Mouse (Mus musculus): ENCODE results near the gene Morc1. TPM values are rescaled to one million over a fixed set of nuclear protein-coding genes. Genes with fewer than 3 reads are reported as not detected.
A peak's percentile ranks its signal among the peaks of the same experiment; 100 is the strongest.

Morc1 gene
- polyA plus RNA-seq, 1 experiment from 2014 or later: 0.16 TPM

DNA sequence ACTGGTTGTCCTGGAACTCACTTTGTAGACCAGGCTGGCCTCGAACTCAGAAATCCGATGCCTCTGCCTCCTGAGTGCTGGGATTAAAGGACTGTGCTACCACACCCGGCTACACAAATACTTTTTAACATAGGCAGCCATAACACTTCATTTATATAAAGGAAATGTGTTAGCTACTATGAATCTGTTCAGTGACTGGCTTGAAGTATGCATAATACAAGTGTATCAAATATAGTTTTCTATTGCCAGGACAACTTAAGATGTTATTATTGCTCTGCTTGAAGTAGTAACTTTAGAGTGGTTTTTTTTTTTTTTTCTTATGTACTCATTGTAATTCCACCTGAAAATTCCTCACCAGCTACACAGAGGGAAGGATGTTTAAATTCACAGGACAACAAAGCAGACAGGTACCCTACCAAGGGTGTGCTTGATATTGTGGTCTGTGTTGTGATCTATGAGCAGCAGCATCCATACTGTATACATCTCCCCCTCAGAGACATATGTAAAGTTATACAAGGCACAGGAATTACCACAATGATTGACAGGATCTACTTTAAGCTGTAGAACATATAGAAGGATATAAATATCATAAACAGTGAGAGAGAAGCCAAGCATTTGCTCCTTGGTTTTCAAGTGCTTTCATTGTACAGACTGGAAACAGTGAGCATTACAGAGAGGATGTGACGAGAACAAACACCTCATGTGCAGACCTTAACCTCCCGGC lies 85.9 kb downstream of the Morc1 start:
- Histone ChIP-seq H3K36me3 (no peaks in the 10 kb centered on the region), H3K4me3 (no peak overlapping the region), H3K9ac (no peak overlapping the region), H3K4me2 (no peak overlapping the region), H3K27ac (replicated peaks) (no peak overlapping the region), H3K27me3 (no peaks in the 10 kb centered on the region), H3K9me3 (no peaks in the 10 kb centered on the region), H3K4me1 (replicated peaks) (no peaks in the 10 kb centered on the region)
- no peak for ATAC-seq (ENCODE audit: low FRiP score, low read depth)
- 89% methylated on average over 5 of the region's 5 CpGs for WGBS

DNA sequence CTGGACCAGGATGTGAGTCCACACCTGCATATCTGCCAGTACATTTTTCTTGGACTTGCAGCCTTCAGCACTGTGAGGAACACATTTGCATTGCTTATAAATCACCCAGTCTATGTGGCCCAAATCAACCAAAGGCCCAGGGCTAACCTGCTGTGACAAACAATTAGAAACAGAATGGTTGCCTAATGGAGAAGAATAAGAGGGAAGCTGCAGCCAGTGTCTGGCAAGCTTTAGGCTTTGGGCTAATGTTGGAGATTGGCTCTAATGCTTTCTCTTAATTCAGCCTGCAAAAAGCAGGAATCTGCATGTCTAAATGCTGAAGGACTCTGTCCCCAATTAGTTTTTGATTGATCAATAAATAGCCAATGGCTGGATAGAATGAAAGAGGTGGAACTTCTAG lies 88.5 kb downstream of the Morc1 start:
- H3K4me1 ChIP-seq (replicated peaks): no peaks in the 10 kb centered on the region
- no peak for ATAC-seq (ENCODE audit: low FRiP score, low read depth)
- H3K36me3 ChIP-seq: no peaks in the 10 kb centered on the region
- H3K4me2 ChIP-seq: no peak overlapping the region
- H3K9ac ChIP-seq: no peak overlapping the region
- H3K9me3 ChIP-seq: no peaks in the 10 kb centered on the region
- no peak overlapping the region for H3K4me3 ChIP-seq
- no peaks in the 10 kb centered on the region for H3K27me3 ChIP-seq
- H3K27ac ChIP-seq (replicated peaks): no peak overlapping the region

DNA sequence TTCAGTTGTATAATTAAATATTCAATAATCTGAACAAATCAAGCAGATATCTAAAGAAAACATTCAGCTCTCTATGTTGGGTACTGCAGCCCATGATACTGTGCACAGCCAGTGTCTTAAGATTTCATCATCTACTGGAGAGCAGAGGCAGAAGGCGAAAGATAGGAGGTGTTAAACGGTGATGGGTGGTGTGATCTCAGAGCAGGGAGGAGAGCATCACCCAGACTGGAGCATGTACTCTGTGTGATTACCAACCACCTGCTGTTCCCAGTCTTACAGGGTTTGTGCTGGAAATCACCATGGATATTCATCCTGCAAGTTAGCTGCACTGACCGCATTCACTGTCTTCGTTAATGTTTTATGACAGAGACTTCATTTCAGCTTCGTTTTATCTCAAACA lies 106.1 kb downstream of the Morc1 start:
- no peaks in the 10 kb centered on the region for H3K4me1 ChIP-seq (replicated peaks)
- no peak overlapping the region for H3K4me2 ChIP-seq
- no peaks in the 10 kb centered on the region for H3K36me3 ChIP-seq
- H3K9ac ChIP-seq: no peak overlapping the region
- H3K9me3 ChIP-seq: no peaks in the 10 kb centered on the region
- H3K27ac ChIP-seq (replicated peaks): no peak overlapping the region
- ATAC-seq (ENCODE audit: low FRiP score, low read depth): no peak
- no peaks in the 10 kb centered on the region for H3K27me3 ChIP-seq
- 88% methylated on average over 5 of the region's 5 CpGs for WGBS
- no peak overlapping the region for H3K4me3 ChIP-seq

DNA sequence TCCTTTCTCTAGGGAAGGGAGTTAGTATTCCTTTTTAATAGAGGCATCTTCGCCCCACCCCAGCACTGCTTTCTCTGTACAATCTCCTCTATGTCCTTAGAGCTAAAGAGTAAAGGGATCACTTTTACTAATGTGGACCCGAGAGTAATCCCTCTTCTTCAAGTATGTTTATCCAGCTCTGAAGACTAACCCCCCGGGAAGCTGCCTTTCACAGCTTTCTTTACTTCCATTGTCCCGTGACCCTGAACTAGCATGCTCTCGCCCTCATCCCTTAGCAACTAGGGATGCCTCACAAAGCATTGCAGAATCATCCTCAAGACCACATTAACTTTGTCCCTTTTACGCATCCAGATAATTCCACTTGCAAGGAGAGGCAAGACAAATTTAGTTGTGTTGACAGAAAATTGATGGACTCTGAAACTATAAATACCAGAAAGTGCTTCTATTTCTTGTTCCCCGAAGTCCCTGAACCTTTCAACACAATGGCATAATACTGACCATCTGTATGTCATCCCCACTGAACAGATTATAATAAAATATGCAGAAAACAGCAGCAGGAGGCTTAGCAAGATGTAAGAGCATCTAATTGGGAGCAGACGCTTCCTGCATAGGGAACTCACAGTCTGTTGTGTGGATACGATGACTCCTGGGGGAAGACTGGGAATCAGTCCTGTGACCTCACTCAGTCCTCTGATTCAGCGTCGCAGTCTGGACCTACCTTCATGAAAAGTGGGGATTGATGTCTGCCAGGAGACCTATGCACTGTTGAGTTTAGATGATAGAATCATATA lies 131.4 kb downstream of the Morc1 start:
- 13% methylated on average over 11 of the region's 11 CpGs for WGBS
- H3K27ac ChIP-seq (replicated peaks): no peak overlapping the region
- no peaks in the 10 kb centered on the region for H3K27me3 ChIP-seq
- H3K4me2 ChIP-seq: no peak overlapping the region
- H3K9me3 ChIP-seq: no peaks in the 10 kb centered on the region
- ATAC-seq (ENCODE audit: low FRiP score, low read depth): 0 out of 2 replicates have a peak, but pooled peaks have one; percentile 34
- H3K4me1 ChIP-seq (replicated peaks): 0 out of 2 replicates have a peak, but pooled peaks cover 3% of the 10 kb centered on the region
- no peak overlapping the region for H3K4me3 ChIP-seq
- H3K9ac ChIP-seq: no peak overlapping the region
- no peaks in the 10 kb centered on the region for H3K36me3 ChIP-seq

DNA sequence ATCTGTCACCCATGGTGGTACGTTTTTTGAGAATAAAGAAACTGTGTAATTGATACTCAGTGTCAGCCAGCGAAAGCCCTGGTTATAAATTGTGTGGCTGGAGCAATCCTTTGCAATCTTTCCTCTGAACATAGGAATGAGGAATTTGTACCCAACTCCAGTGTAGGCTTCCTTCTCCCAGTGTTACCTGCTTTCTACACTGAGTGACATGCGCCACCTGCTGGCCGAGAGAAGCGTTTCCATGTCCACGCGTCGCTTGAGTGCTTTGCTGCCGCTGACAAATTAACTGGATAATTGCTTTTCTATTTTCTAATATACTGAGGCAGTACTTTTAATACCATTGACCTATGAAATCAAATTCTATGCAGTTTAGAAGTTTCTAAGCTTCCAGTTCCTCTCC lies 139.3 kb downstream of the Morc1 start:
- Histone ChIP-seq H3K36me3 (no peaks in the 10 kb centered on the region), H3K27me3 (no peaks in the 10 kb centered on the region), H3K4me1 (replicated peaks) (no peaks in the 10 kb centered on the region), H3K27ac (replicated peaks) (no peak overlapping the region), H3K9me3 (no peaks in the 10 kb centered on the region), H3K9ac (no peak overlapping the region), H3K4me3 (no peak overlapping the region), H3K4me2 (no peak overlapping the region)
- peak; percentile 88 for ATAC-seq (ENCODE audit: low FRiP score, low read depth)
- 15% methylated on average over 9 of the region's 9 CpGs for WGBS

DNA sequence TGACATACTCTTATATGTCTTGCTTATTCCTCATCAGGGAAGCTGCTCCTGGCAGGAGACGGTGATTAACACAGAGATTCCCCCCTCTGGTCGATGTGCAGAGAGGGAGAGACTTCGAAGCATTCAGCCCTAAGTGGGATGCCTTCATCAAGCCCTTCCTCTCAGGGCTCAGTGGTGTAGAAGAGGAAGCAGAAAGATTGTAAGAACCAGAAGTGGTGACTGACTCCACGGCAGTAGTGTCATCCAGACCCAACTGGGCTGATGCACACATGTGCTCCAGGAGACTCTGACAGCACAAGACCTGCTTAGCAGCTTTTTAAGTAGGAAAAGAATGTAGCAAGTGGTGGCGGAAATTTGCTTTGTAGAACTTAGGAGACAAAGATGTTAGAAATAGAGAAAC lies 143.0 kb downstream of the Morc1 start:
- no peak overlapping the region for H3K4me2 ChIP-seq
- H3K9ac ChIP-seq: no peak overlapping the region
- H3K4me1 ChIP-seq (replicated peaks): no peaks in the 10 kb centered on the region
- ATAC-seq (ENCODE audit: low FRiP score, low read depth): no peak
- H3K9me3 ChIP-seq: no peaks in the 10 kb centered on the region
- no peaks in the 10 kb centered on the region for H3K27me3 ChIP-seq
- WGBS: 80% methylated on average over 5 of the region's 5 CpGs
- no peak overlapping the region for H3K4me3 ChIP-seq
- H3K36me3 ChIP-seq: no peaks in the 10 kb centered on the region
- H3K27ac ChIP-seq (replicated peaks): no peak overlapping the region

DNA sequence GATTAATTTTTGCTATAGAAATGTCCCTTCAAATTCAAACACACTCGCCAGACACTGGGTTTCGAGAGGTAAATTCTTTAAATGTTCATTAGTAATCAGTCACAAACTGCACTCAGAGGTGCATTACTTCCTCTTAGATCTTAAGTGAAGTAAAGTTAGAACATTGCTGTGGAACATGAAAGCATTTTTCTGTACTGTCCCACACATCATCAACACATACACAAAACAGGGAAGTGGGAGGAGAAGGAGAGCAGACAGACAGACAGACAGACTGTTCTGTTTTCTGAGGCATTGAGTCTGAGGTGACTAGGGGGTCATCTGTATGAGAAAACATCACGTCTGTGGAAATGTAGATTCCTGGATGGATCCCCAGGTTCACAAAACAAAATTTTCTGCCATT lies 143.5 kb downstream of the Morc1 start:
- whole genome bisulfite sequencing: 88% methylated on average over 3 of the region's 3 CpGs
- Histone ChIP-seq H3K4me3 (no peak overlapping the region), H3K27me3 (no peaks in the 10 kb centered on the region), H3K4me2 (no peak overlapping the region), H3K27ac (replicated peaks) (no peak overlapping the region), H3K36me3 (no peaks in the 10 kb centered on the region), H3K4me1 (replicated peaks) (no peaks in the 10 kb centered on the region), H3K9me3 (no peaks in the 10 kb centered on the region), H3K9ac (no peak overlapping the region)
- no peak for ATAC-seq (ENCODE audit: low FRiP score, low read depth)

DNA sequence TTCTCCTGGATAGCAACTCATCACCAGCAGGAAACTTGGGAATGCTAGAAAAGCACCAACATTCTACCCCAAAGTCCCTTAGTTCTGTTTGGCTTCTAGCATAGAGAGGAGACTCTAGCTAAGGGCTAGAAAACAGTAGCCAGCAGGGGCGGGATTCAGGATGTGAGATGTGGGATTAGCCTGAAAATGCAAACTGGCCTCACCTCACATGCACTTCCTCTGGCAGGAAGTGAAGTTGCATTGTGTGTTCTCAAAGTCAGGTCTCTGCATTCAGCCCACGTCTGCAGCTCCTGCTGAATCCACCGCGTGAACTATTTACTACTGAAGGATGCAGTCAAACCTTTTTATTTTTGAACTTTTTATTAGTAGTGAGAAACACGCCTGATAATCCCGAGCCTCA lies 154.3 kb downstream of the Morc1 start:
- Histone ChIP-seq H3K9ac (no peak overlapping the region), H3K9me3 (0 out of 2 replicates have a peak, but pooled peaks cover 4% of the 10 kb centered on the region), H3K27ac (replicated peaks) (no peak overlapping the region), H3K4me3 (no peak overlapping the region), H3K4me1 (replicated peaks) (no peaks in the 10 kb centered on the region), H3K4me2 (no peak overlapping the region), H3K27me3 (no peaks in the 10 kb centered on the region), H3K36me3 (no peaks in the 10 kb centered on the region)
- 80% methylated on average over 6 of the region's 6 CpGs for WGBS
- ATAC-seq (ENCODE audit: low FRiP score, low read depth): no peak

DNA sequence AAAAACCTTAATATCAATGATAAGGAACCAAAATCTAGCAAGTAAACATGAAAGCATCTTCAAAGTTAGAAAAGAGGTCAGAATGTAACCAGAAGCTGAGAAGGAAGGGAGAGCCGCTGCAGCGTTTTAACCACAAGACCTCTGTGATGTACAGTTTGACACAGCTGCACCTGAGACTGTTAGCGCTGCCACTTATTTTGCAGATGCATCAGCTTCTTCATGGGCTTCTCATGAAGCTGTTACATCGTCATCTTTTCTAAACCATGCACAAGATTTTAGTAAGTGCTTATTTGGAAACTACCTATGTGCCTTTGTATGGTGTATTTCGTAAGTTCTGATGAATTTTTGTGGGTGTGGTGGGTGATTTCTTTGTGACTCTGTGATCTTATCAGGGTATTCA lies 163.4 kb downstream of the Morc1 start:
- 87% methylated on average over 5 of the region's 5 CpGs for WGBS
- Histone ChIP-seq H3K4me3 (no peak overlapping the region), H3K4me1 (replicated peaks) (no peaks in the 10 kb centered on the region), H3K4me2 (no peak overlapping the region), H3K9ac (no peak overlapping the region), H3K27me3 (no peaks in the 10 kb centered on the region), H3K27ac (replicated peaks) (no peak overlapping the region), H3K36me3 (no peaks in the 10 kb centered on the region), H3K9me3 (no peaks in the 10 kb centered on the region)
- no peak for ATAC-seq (ENCODE audit: low FRiP score, low read depth)

DNA sequence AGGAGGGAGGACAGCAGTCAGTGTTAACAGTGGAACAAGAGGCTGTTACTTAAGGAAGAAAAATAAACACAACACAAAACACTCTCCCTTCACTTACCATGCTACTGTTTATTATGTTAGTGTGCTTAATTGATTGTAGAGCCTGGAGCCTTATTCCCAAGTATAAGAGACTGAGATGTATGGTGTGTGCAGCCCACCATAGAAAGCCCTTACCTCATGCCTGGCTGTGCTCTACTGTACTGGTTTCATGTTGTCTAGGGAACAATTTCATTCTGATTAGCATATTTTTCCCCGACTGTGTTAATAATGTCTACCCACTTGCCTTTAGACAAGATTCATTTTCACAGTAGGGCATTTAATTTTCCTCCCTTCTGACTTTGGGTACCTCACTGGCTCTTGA lies 164.2 kb downstream of the Morc1 start:
- ATAC-seq (ENCODE audit: low FRiP score, low read depth): no peak
- Histone ChIP-seq H3K9ac (no peak overlapping the region), H3K4me3 (no peak overlapping the region), H3K4me2 (no peak overlapping the region), H3K9me3 (no peaks in the 10 kb centered on the region), H3K36me3 (no peaks in the 10 kb centered on the region), H3K27me3 (no peaks in the 10 kb centered on the region), H3K4me1 (replicated peaks) (no peaks in the 10 kb centered on the region), H3K27ac (replicated peaks) (no peak overlapping the region)
- 27% methylated on average over 1 of the region's 1 CpGs for WGBS

DNA sequence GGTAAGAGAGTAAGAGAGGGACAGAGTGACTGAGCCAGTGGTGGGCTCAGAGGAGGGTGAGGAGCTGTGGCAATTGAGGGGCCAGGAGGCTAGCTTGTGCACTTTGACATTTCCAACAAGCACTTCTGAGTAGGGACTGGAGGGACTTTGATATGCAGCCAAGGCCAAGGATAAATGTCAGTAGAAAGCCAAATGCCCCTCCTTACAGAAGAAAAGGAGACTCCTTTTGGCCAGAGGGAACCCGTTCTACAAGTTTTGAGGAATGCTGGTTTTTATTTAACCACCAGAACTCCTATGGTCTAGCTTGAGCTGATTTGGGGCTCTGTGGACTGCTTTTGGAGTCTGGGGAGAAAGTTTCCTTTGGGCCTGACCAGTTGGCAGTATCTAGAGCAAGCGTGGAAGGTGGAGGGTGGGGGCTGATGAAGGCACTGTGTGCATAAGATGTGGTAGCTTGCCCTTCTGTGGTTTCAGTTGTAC lies 172.7 kb downstream of the Morc1 start:
- Histone ChIP-seq H3K4me1 (replicated peaks) (no peaks in the 10 kb centered on the region), H3K36me3 (no peaks in the 10 kb centered on the region), H3K27me3 (no peaks in the 10 kb centered on the region), H3K4me3 (no peak overlapping the region), H3K9me3 (no peaks in the 10 kb centered on the region), H3K9ac (no peak overlapping the region), H3K27ac (replicated peaks) (no peak overlapping the region), H3K4me2 (no peak overlapping the region)
- 90% methylated on average over 2 of the region's 2 CpGs for WGBS
- no peak for ATAC-seq (ENCODE audit: low FRiP score, low read depth)

DNA sequence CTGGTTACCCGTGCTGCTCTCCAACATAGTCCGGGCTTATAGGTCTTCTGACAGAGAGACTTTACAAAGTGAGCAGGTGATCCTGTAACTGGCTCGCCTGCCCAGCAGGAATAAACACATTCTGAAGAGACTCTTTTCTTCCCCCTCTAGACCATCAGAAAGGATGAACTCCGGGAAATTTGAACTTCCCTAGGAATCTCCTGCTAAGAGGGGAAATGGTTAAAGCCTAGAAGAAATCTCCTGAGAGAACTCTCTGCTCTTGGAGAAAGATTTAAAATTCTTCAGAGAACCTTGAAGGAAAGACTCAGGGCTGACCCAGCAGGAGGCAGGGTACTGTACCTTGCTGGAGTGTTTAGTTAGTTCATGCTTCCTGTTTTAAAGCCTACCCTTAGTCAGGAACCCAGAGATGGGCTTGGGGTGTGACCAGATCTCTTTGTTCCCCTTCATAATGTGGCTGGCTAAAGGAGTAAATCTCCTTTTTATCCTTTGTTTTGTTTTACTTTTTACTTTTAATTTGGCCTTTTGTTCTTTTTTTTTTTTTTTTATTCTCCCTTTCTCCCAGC lies 175.5 kb downstream of the Morc1 start:
- Histone ChIP-seq H3K9me3 (no peaks in the 10 kb centered on the region), H3K4me3 (no peak overlapping the region), H3K27me3 (no peaks in the 10 kb centered on the region), H3K36me3 (no peaks in the 10 kb centered on the region), H3K9ac (no peak overlapping the region), H3K4me2 (no peak overlapping the region), H3K4me1 (replicated peaks) (no peaks in the 10 kb centered on the region), H3K27ac (replicated peaks) (no peak overlapping the region)
- 71% methylated on average over 4 of the region's 4 CpGs for whole genome bisulfite sequencing
- ATAC-seq (ENCODE audit: low FRiP score, low read depth): no peak

Measured in hindbrain, embryonic 15.5 days (tissue).